Mouse (Mus musculus) heart, embryonic 13.5 days (tissue): ENCODE measurements at regions not wholly inside any gene's neighbourhood (a gene's known extent, or its start where the extent isn't known, plus 50 kb on each side); places are given as distances from the start of the nearest gene placed in this dataset.

Experiments used
- ATAC-seq: fragments of 200-750 bp; cut with Nextera tagmentation; 2 replicates; pipeline ENCODE4 v1.8.0; 2017; ENCODE audit warnings: moderate TSS enrichment; ENCODE audit not compliant: insufficient number of reproducible peaks, low FRiP score, low TSS enrichment; ENCODE audit errors: extremely low read depth
- H3K27ac ChIP-seq: fragments of 300-500 bp; sonication (generic); replicated peaks from 2 replicates; pipeline ENCODE4 v1.5.1; 2015; ENCODE audit warnings: moderate library complexity, mild to moderate bottlenecking, inconsistent platforms
- H3K27me3 ChIP-seq: fragments of 300-500 bp; sonication (generic); replicated peaks from 2 replicates; pipeline ENCODE4 v1.6.1; 2015; ENCODE audit warnings: mild to moderate bottlenecking, inconsistent platforms
- H3K36me3 ChIP-seq: fragments of 300-500 bp; sonication (generic); 2 replicates; pipeline ENCODE4 v1.6.1; 2015; ENCODE audit warnings: mild to moderate bottlenecking, inconsistent platforms
- H3K4me1 ChIP-seq: fragments of 300-500 bp; sonication (generic); 2 replicates; pipeline ENCODE4 v1.6.1; 2015; ENCODE audit warnings: inconsistent platforms
- H3K4me2 ChIP-seq: fragments of 300-500 bp; sonication (generic); 2 replicates; pipeline ENCODE4 v1.6.1; 2015; ENCODE audit warnings: inconsistent platforms, mild to moderate bottlenecking, moderate library complexity
- H3K4me3 ChIP-seq: fragments of 300-500 bp; sonication (generic); 2 replicates; pipeline ENCODE4 v1.5.1; 2015; ENCODE audit warnings: moderate library complexity, mild to moderate bottlenecking, inconsistent platforms
- H3K9ac ChIP-seq: fragments of 300-500 bp; sonication (generic); 2 replicates; pipeline ENCODE4 v1.6.1; 2015; ENCODE audit warnings: inconsistent platforms, mild to moderate bottlenecking, moderate library complexity
- H3K9me3 ChIP-seq: fragments of 300-500 bp; sonication (generic); 2 replicates; pipeline ENCODE4 v1.6.1; 2016; ENCODE audit warnings: inconsistent platforms
- WGBS: fragments of 180-500 bp; shearing (Covaris S2); methylation state at CpG from one replicate; pipeline ENCODE4 v1.1.7; 2015; ENCODE audit warnings: mixed read lengths; 5-methylcytosine and 5-hydroxymethylcytosine counted together

- no peaks in the 10 kb centered on the region for H3K36me3 ChIP-seq
- 72% methylated on average over 4 of the region's 4 CpGs for WGBS
- no peak for ATAC-seq
- H3K27ac ChIP-seq = no peak overlapping the region
- no peaks in the 10 kb centered on the region for H3K27me3 ChIP-seq
- H3K4me3 ChIP-seq = no peak overlapping the region
- no peaks in the 10 kb centered on the region for H3K9me3 ChIP-seq
- H3K4me1 ChIP-seq = no peaks in the 10 kb centered on the region
- H3K9ac ChIP-seq = no peak overlapping the region
- H3K4me2 ChIP-seq = no peak overlapping the region
Observed at GRCm38 (mm10) chr1:43347152-43347551, 97.2 kb upstream of the Nck2 start.

- Histone ChIP-seq H3K4me3 (no peak overlapping the region), H3K27ac (no peak overlapping the region), H3K36me3 (no peaks in the 10 kb centered on the region), H3K27me3 (no peaks in the 10 kb centered on the region), H3K9ac (no peak overlapping the region), H3K9me3 (0 out of 2 replicates have a peak, but pooled peaks cover 4% of the 10 kb centered on the region), H3K4me2 (no peak overlapping the region), H3K4me1 (no peaks in the 10 kb centered on the region)
- 76% methylated on average over 3 of the region's 3 CpGs for WGBS
- no peak for ATAC-seq
Observed at GRCm38 (mm10) chr1:43349966-43350365, 94.4 kb upstream of the Nck2 start.

- no peaks in the 10 kb centered on the region for H3K36me3 ChIP-seq
- H3K27me3 ChIP-seq = no peaks in the 10 kb centered on the region
- no peak overlapping the region for H3K4me2 ChIP-seq
- H3K4me1 ChIP-seq = peaks cover 38% of the 10 kb centered on the region
- 0 out of 2 replicates have a peak overlapping the region, but pooled peaks have one; percentile 6 for H3K27ac ChIP-seq
- ATAC-seq = no peak
- 42% methylated on average over 6 of the region's 6 CpGs for WGBS
- H3K4me3 ChIP-seq = no peak overlapping the region
- no peak overlapping the region for H3K9ac ChIP-seq
- H3K9me3 ChIP-seq = 0 out of 2 replicates have a peak, but pooled peaks cover 4% of the 10 kb centered on the region
Observed at GRCm38 (mm10) chr1:43358191-43358590, 86.2 kb upstream of the Nck2 start.

- H3K4me1 ChIP-seq = peaks cover 38% of the 10 kb centered on the region
- 0 out of 2 replicates have a peak, but pooled peaks cover 2% of the 10 kb centered on the region for H3K9me3 ChIP-seq
- ATAC-seq = no peak
- no peak overlapping the region for H3K9ac ChIP-seq
- no peaks in the 10 kb centered on the region for H3K27me3 ChIP-seq
- H3K4me3 ChIP-seq = no peak overlapping the region
- H3K4me2 ChIP-seq = no peak overlapping the region
- no peak overlapping the region for H3K27ac ChIP-seq
- no peaks in the 10 kb centered on the region for H3K36me3 ChIP-seq
- 86% methylated on average over 4 of the region's 4 CpGs for WGBS
Observed at GRCm38 (mm10) chr1:43359662-43360061, 84.7 kb upstream of the Nck2 start.

GRCm38 (mm10) chr1:43360291-43360690 is 84.1 kb upstream of the Nck2 start:
- no peak overlapping the region for H3K4me2 ChIP-seq
- no peaks in the 10 kb centered on the region for H3K9me3 ChIP-seq
- H3K36me3 ChIP-seq = no peaks in the 10 kb centered on the region
- WGBS = 67% methylated on average over 8 of the region's 8 CpGs
- peaks cover 38% of the 10 kb centered on the region for H3K4me1 ChIP-seq
- no peak overlapping the region for H3K9ac ChIP-seq
- no peak overlapping the region for H3K27ac ChIP-seq
- H3K4me3 ChIP-seq = no peak overlapping the region
- no peaks in the 10 kb centered on the region for H3K27me3 ChIP-seq
- ATAC-seq = no peak

GRCm38 (mm10) chr1:43360741-43361140 is 83.6 kb upstream of the Nck2 start:
- H3K36me3 ChIP-seq = no peaks in the 10 kb centered on the region
- 19% methylated on average over 4 of the region's 4 CpGs for WGBS
- no peaks in the 10 kb centered on the region for H3K27me3 ChIP-seq
- ATAC-seq = no peak
- no peaks in the 10 kb centered on the region for H3K9me3 ChIP-seq
- H3K4me1 ChIP-seq = peaks cover 38% of the 10 kb centered on the region
- H3K4me3 ChIP-seq = no peak overlapping the region
- H3K4me2 ChIP-seq = no peak overlapping the region
- no peak overlapping the region for H3K9ac ChIP-seq
- H3K27ac ChIP-seq = peak overlapping the region; percentile 48; the same call in 1 of the 2 replicates

- Histone ChIP-seq H3K4me3 (no peak overlapping the region), H3K27me3 (no peaks in the 10 kb centered on the region), H3K27ac (peak overlapping the region; percentile 48; the same call in 1 of the 2 replicates), H3K9ac (no peak overlapping the region), H3K4me1 (peaks cover 38% of the 10 kb centered on the region), H3K36me3 (no peaks in the 10 kb centered on the region), H3K9me3 (no peaks in the 10 kb centered on the region), H3K4me2 (no peak overlapping the region)
- no peak for ATAC-seq
- WGBS = 40% methylated on average over 3 of the region's 3 CpGs
Observed at GRCm38 (mm10) chr1:43361455-43361863, 82.9 kb upstream of the Nck2 start.

GRCm38 (mm10) chr1:43362136-43362535 is 82.2 kb upstream of the Nck2 start:
- no peak overlapping the region for H3K4me3 ChIP-seq
- H3K27me3 ChIP-seq = no peaks in the 10 kb centered on the region
- H3K27ac ChIP-seq = no peak overlapping the region
- H3K9ac ChIP-seq = no peak overlapping the region
- peaks cover 38% of the 10 kb centered on the region for H3K4me1 ChIP-seq
- H3K36me3 ChIP-seq = no peaks in the 10 kb centered on the region
- no peak for ATAC-seq
- no peak overlapping the region for H3K4me2 ChIP-seq
- H3K9me3 ChIP-seq = no peaks in the 10 kb centered on the region
- 37% methylated on average over 5 of the region's 5 CpGs for WGBS

- ATAC-seq = no peak
Observed at GRCm38 (mm10) chr1:43363178-43363577, 81.2 kb upstream of the Nck2 start.

GRCm38 (mm10) chr1:43366433-43366832 is 77.9 kb upstream of the Nck2 start:
- 73% methylated on average over 2 of the region's 2 CpGs for WGBS
- H3K4me1 ChIP-seq = peaks cover 19% of the 10 kb centered on the region
- no peak overlapping the region for H3K4me3 ChIP-seq
- no peak overlapping the region for H3K4me2 ChIP-seq
- H3K36me3 ChIP-seq = no peaks in the 10 kb centered on the region
- no peak for ATAC-seq
- H3K27ac ChIP-seq = no peak overlapping the region
- H3K27me3 ChIP-seq = no peaks in the 10 kb centered on the region
- H3K9ac ChIP-seq = no peak overlapping the region
- no peaks in the 10 kb centered on the region for H3K9me3 ChIP-seq

More at GRCm38 (mm10) chr1:43363178-43363577, 81.2 kb upstream of the Nck2 start:
- H3K9me3 ChIP-seq = no peaks in the 10 kb centered on the region
- H3K36me3 ChIP-seq = no peaks in the 10 kb centered on the region
- peaks cover 43% of the 10 kb centered on the region for H3K4me1 ChIP-seq
- H3K4me3 ChIP-seq = no peak overlapping the region
- no peak overlapping the region for H3K4me2 ChIP-seq
- no peak overlapping the region for H3K9ac ChIP-seq
- no peaks in the 10 kb centered on the region for H3K27me3 ChIP-seq
- WGBS = 62% methylated on average over 4 of the region's 4 CpGs
- H3K27ac ChIP-seq = no peak overlapping the region

GRCm38 (mm10) chr1:43367151-43367895 is 77.1 kb upstream of the Nck2 start:
- Histone ChIP-seq H3K36me3 (no peaks in the 10 kb centered on the region), H3K9ac (no peak overlapping the region), H3K27me3 (no peaks in the 10 kb centered on the region), H3K27ac (no peak overlapping the region), H3K4me1 (peaks cover 10% of the 10 kb centered on the region), H3K4me3 (no peak overlapping the region), H3K9me3 (no peaks in the 10 kb centered on the region), H3K4me2 (no peak overlapping the region)
- ATAC-seq = no peak
- 54% methylated on average over 5 of the region's 5 CpGs for WGBS

GRCm38 (mm10) chr1:43371863-43372262 is 72.5 kb upstream of the Nck2 start:
- Histone ChIP-seq H3K4me2 (no peak overlapping the region), H3K9ac (no peak overlapping the region), H3K4me1 (peaks cover 7% of the 10 kb centered on the region; the same call in 1 of the 2 replicates), H3K36me3 (no peaks in the 10 kb centered on the region), H3K4me3 (no peak overlapping the region), H3K9me3 (no peaks in the 10 kb centered on the region), H3K27me3 (no peaks in the 10 kb centered on the region), H3K27ac (no peak overlapping the region)
- ATAC-seq = no peak
- 73% methylated on average over 1 of the region's 1 CpGs for WGBS
